Mouse (Mus musculus) left cerebral cortex, postnatal 25 days (tissue): Measurements from ENCODE around the gene Adamtsl1. TPM values are rescaled to one million over a fixed set of nuclear protein-coding genes. Genes with fewer than 3 reads are reported as not detected.
A peak's percentile ranks its signal among the peaks of the same experiment; 100 is the strongest.

Experiments
- DNase-seq, 2 experiments: peaks; one replicate each; pipeline ENCODE4 v3.0.0; 2022; ENCODE audit warnings: low spot score in 2 of 2, mixed read lengths in 1 of 2
- intact Hi-C: fragments of 180-260 bp; cut with DNase I; formaldehyde crosslinking; loops from one replicate; pipeline ENCODE4 v1.15.1; 2025
- total RNA-seq, 2 experiments: library from RNA; stranded (reverse); gene quantifications; 2 replicates each; pipeline ENCODE4 v1.2.3; 2021

Adamtsl1 gene
- total RNA-seq, 2 experiments from 2014 or later, result 3.8 to 5.0 TPM

DNA sequence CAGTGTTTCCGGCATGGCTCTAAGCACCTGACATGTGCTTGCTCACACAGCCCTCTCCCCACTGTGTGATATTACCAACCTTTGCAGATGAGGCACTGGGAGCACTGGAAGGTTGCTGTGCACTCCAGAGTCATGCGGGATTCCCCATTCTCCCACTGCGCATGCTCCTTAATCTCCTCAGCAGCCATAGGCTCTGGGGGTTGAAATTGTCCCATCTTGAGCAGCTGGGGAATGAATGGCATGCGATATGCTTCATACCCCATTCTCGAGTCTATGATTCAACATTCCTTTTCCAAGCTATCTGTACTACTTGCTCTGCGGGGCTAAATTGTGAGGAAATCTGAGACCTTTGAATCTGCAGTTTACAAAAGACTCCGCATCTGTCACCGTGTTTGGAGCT is 812.7 kb downstream of the Adamtsl1 start:
- DNase-seq, result no peak
- intact Hi-C loops, result no loop called here

GRCm38 (mm10) chr4:86329481-86329880 is 815.5 kb downstream of the Adamtsl1 start:
- no peak for DNase-seq
- intact Hi-C loops, result no loop called here

GRCm38 (mm10) chr4:86335861-86336415 is 822.0 kb downstream of the Adamtsl1 start:
- intact Hi-C loops, result no loop called here
- no peak for DNase-seq

GRCm38 (mm10) chr4:86337216-86337765 is 823.3 kb downstream of the Adamtsl1 start:
- no peak for DNase-seq
- intact Hi-C loops, result no loop called here

- DNase-seq, result no peak
- intact Hi-C loops, result no loop called here
Measured at GRCm38 (mm10) chr4:86349341-86349740, 835.4 kb downstream of the Adamtsl1 start.

DNA sequence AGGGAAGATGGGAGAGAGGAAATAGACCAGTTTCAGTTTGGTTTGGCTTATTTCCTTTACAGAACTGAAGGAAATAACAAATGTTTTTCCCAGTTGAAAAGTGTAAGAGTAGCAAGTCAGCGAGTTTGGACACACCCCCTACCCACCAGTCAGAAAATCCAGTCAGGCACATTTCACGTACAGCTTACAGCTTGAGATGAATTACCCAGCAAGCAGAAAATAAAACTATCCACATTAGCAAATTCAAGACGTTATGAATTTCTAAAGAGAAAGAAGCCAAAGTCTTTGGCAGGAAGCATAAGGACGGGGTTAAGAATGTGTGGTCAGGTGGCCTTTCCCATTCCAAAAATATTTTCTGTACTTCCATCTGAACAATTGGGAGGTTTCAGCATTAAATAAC is 838.1 kb downstream of the Adamtsl1 start:
- no peak for DNase-seq
- intact Hi-C loops, result no loop called here

DNA sequence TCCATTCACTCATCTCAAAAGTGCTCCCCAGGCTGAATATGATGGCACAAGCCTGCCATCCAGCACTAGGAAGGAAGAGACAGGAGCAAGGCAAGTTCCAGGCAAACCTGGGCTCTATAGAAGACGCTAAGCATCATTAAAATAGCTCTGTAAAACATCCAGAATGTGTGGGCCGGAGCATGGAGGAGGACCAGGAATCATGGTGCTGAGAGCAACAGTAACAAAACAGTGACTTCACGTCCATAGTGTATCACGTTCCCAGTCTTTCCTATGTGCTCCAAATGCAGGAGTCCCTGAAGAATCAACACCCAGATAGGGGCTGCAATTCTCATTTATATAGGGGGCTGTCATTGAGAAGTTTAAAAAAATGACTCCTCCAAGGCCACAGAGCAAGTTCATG is 839.6 kb downstream of the Adamtsl1 start:
- intact Hi-C loops, result no loop called here
- DNase-seq, result peak in 1 of 2 experiments; percentile 29

DNA sequence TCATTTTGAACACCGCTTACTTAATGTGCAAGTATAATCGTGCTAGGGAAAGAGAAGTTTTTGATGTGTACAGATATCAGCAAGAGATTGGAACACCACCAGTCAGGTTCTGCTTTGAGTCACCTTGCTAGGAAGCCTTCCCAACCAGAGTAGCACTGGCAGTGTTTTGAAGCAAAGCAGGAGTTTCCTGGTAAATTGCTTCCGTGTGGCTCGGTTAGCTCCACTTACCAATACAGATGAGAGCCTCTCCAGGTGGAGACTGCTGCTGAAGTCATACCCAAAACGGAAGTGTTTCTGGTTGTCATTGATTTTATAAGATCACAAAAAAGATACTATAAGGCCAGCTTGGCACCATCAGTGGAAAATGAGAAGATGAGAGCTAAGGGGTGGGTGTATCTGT is 845.4 kb downstream of the Adamtsl1 start:
- intact Hi-C loops, result no loop called here
- DNase-seq, result peak in 1 of 2 experiments; percentile 27

- DNase-seq, result no peak
- intact Hi-C loops, result no loop called here
Measured at GRCm38 (mm10) chr4:86369055-86369454, 855.1 kb downstream of the Adamtsl1 start.

DNA sequence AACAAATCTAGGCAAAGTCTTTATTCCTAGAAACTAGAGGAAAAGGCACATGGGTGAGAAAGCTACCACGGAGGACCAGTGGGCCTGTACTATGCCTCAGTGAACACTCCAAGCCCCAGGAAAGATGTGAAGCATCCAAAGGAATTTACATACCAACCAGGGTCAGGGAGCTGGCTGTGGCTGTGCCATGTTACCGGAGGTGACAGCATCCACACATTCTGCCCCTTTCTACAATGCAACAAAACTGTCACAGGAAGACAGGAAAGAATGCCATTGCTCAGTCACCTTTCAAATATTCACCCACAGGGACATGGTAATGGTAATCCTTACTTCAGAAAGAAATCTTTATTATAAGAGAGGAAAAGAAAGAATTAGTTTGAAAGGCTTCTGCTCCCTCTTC is 859.2 kb downstream of the Adamtsl1 start:
- no peak for DNase-seq
- intact Hi-C loops, result no loop called here

DNA sequence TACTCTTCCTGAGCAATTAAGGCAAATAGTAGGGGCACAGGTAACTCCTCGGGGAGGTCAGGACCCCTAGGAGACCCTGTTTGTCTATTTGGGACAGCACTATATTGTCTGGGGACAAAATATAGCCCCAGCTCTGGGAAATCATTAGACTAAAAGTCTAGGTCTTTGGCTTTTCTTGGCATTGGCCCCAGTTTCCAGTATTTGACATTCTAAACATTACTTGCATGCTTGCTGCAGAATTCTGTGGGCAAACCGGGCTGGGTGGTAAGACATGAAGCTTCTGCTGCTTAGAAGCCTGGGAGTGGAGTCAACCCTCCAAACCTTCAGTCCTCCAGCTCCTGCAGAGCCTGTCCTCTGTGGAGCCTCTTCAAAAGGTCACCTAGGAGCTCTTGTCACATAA is 869.2 kb downstream of the Adamtsl1 start:
- no peak for DNase-seq
- intact Hi-C loops, result no loop called here

DNA sequence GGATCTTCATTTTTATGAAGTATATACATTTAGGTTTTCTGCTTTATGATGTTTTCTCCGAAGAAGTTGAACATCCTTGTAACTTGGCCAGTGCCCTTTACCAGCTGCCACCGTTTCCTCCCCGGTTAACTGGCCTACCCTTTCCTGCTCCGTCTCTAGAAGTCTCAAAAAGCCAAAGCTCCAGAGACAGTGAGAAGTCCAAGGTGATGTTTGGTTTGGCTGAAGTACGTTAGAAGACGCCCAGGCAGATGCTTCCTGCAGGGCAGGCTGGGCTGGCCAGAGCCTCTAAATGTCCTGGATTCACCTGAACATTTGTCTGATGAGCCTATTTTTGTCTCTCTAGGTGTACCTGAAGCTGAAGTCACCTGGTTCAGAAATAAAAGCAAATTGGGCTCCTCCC is 871.1 kb downstream of the Adamtsl1 start:
- intact Hi-C loops, result no loop called here
- no peak for DNase-seq

DNA sequence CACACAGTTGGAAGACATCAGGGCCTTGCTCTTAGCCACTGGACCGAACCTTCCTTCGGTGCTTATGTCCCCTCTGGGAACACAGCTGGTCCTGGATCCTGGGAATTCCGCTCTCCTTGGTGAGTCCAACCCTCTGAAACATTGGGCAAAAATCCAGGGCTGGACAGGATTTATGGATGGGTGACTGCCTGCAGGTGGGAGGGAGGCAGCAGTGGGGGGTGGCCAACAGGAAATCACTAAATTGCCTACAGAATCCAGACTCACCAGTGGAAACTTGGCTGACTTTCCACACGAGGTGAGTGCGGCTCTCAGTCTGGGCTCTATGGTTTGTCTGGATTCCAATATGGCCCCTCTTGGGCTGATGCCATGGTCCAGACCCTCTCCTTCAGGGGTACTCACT is 874.5 kb downstream of the Adamtsl1 start:
- no peak for DNase-seq
- intact Hi-C loops, result no loop called here

- DNase-seq, result no peak
- intact Hi-C loops, result no loop called here
Measured at GRCm38 (mm10) chr4:86391176-86391575, 877.2 kb downstream of the Adamtsl1 start.

- DNase-seq, result no peak
- intact Hi-C loops, result no loop called here
Measured at GRCm38 (mm10) chr4:86395636-86396035, 881.7 kb downstream of the Adamtsl1 start.

DNA sequence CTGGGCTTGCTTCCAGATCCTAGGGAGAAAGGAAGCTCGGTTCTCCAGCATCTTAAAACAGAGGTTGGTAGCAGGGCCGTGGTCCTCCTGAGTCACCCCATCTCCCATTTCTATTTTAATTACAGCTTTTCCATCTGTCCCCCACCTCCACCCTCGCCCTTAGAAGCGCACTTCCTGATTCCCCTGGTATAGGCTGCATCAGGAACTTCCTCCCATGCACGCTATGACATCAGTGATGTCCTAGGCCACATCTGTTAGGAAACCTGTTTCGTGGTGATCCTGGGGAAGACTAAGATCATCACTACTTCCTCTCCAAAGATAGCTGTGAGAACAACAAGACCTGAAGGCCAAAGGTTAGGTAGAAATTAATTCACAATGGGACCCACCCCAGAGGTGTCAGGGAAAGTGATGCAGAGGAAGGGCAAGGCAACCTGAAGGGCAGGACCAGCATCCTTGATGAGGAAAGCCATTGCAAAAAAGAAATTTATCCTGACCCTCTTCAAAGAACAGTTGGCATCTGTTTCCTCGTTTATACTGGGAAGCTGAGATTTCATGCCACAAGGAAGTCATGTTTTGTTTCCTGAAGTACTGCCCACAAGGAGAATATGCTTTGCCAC is 882.8 kb downstream of the Adamtsl1 start:
- peak in 1 of 2 experiments; percentile 35 for DNase-seq
- intact Hi-C loops, result no loop called here

- intact Hi-C loops, result no loop called here
- DNase-seq, result no peak
Measured at GRCm38 (mm10) chr4:86397470-86397869, 883.5 kb downstream of the Adamtsl1 start.

DNA sequence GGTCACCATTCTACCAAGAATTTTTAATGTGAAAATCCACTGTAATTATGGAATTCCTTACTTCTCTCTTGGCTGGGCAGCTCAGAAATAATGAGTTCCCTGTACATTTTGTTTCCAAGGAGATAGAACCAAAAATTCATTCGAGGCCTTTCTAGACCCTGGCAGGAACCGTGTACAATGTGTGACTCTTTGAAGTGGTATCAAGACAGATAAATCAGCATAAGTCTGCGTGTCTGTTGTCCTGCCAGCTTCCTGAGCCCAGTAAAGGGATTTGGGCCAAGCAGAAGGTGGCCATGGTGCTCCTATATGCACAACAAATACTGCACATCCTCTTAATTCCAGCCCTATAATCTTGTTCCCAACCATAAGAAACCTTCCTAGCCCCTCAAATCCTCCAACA is 887.1 kb downstream of the Adamtsl1 start:
- intact Hi-C loops, result no loop called here

GRCm38 (mm10) chr4:86406501-86407199 is 892.7 kb downstream of the Adamtsl1 start:
- intact Hi-C loops, result no loop called here
- DNase-seq, result no peak

More for the DNA sequence above, 887.1 kb downstream of the Adamtsl1 start:
- DNase-seq, result no peak

GRCm38 (mm10) chr4:86407200-86407527 is 893.2 kb downstream of the Adamtsl1 start:
- intact Hi-C loops, result no loop called here
- no peak for DNase-seq

- intact Hi-C loops, result no loop called here
- no peak for DNase-seq
Measured at GRCm38 (mm10) chr4:86408421-86408820, 894.4 kb downstream of the Adamtsl1 start.
